Mouse (Mus musculus) stomach, postnatal 0 days (tissue): ENCODE measurements at regions not wholly inside any gene's neighbourhood (a gene's known extent, or its start where the extent isn't known, plus 50 kb on each side); places are given as distances from the start of the nearest gene placed in this dataset.
"Not testable (repeated sequence)": the region's sequence is repeated elsewhere in the genome, so short reads cannot be mapped to it uniquely, and the experiment has no call there.

ENCODE experiments used
- ATAC-seq: fragments of 200-750 bp; cut with Nextera tagmentation; 2 replicates; pipeline ENCODE4 v1.8.0; 2017; ENCODE audit not compliant: low FRiP score, low TSS enrichment
- DNase-seq: peaks from one replicate; pipeline ENCODE4 v3.0.0-alpha.2; 2016; ENCODE audit warnings: low spot score
- H3K27ac ChIP-seq: fragments of 300-500 bp; sonication (generic); replicated peaks from 2 replicates; pipeline ENCODE4 v1.5.1; 2014; ENCODE audit warnings: mild to moderate bottlenecking, control low read depth
- H3K27me3 ChIP-seq: fragments of 300-500 bp; sonication (generic); 2 replicates; pipeline ENCODE4 v1.6.1; 2014; ENCODE audit warnings: low read length; ENCODE audit not compliant: control insufficient read depth, insufficient read depth
- H3K36me3 ChIP-seq: fragments of 300-500 bp; sonication (generic); 2 replicates; pipeline ENCODE4 v1.6.1; 2014; ENCODE audit warnings: low read length, mixed read lengths; ENCODE audit not compliant: control insufficient read depth, insufficient read depth
- H3K4me1 ChIP-seq: fragments of 300-500 bp; sonication (generic); replicated peaks from 2 replicates; pipeline ENCODE4 v1.6.1; 2014; ENCODE audit warnings: antibody characterized with exemption; ENCODE audit not compliant: control insufficient read depth, insufficient read depth
- H3K4me2 ChIP-seq: fragments of 300-500 bp; sonication (generic); replicated peaks from 2 replicates; pipeline ENCODE4 v1.6.1; 2014; ENCODE audit warnings: low read depth, mild to moderate bottlenecking, control low read depth, moderate library complexity
- H3K4me3 ChIP-seq: fragments of 300-500 bp; sonication (generic); 2 replicates; pipeline ENCODE4 v1.5.1; 2014; ENCODE audit warnings: low read depth, low read length, control low read depth
- H3K9ac ChIP-seq: fragments of 300-500 bp; sonication (generic); 2 replicates; pipeline ENCODE4 v1.6.1; 2014; ENCODE audit warnings: mild to moderate bottlenecking, low read length, control low read depth, mixed read lengths
- H3K9me3 ChIP-seq: fragments of 300-500 bp; sonication (generic); 2 replicates; pipeline ENCODE4 v1.6.1; 2016; ENCODE audit warnings: low read length; ENCODE audit not compliant: control insufficient read depth
- CTCF ChIP-seq: IDR thresholded peaks from 2 replicates; pipeline ENCODE4 v1.5.1; 2016; ENCODE audit warnings: antibody characterized with exemption, low read depth, mild to moderate bottlenecking, moderate library complexity
- EP300 ChIP-seq: optimal IDR thresholded peaks from 2 replicates; pipeline ENCODE3; 2016; ENCODE audit warnings: antibody characterized with exemption
- WGBS: fragments of 180-500 bp; shearing (Covaris S2); extraction: QIAGEN DNeasy Blood & Tissue Kit; methylation state at CpG from one replicate; pipeline ENCODE4 v1.1.7; 2014; 5-methylcytosine and 5-hydroxymethylcytosine counted together

DNA sequence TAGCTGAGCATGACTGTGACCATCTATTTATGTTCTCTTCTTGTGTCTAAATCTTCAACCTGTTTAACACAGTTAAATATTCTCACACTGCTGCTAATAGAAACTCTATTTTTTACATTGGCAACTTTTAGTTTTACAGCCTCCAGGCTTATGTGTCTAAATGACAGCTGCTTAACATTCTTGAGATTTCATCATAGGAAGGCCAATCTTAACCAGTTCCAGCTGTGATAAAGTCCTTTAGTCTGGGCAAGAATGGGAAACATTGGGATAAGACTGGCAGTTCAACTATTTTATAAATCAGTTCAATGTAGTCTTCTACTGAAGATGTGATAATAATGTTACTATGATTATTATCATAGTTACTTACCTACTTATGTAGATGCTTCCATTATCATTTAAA, 308.9 kb upstream of the Adamts5 start:
- DNase-seq, result no peak
- Histone ChIP-seq H3K4me1 (no peaks in the 10 kb centered on the region), H3K4me2 (no peak overlapping the region), H3K36me3 (no peaks in the 10 kb centered on the region), H3K9ac (no peak overlapping the region), H3K27me3 (no peaks in the 10 kb centered on the region), H3K9me3 (no peaks in the 10 kb centered on the region), H3K27ac (no peak overlapping the region), H3K4me3 (no peak overlapping the region)
- ATAC-seq, result no peak
- TF ChIP-seq EP300 (no peak), CTCF (no peak)

DNA sequence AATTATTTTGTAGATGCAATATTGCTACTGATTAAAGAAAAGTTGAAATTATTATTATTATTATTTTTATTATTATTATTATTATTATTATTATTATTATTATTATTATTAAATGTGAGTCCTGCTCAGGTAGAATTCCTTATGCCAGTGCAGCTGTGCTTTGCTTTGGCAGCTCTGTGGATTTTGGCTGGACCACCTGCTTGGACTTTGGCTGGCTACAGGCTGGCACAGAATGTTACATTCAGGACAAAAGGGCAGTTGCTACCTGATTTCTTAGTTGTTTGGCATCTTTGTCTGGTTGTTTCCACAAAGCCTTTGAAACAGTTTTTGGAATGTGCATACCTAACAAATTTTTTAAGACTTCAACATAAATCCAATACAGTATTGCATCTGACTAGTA, 307.7 kb upstream of the Adamts5 start:
- H3K9ac ChIP-seq, result no peak overlapping the region
- H3K27ac ChIP-seq, result no peak overlapping the region
- ATAC-seq (no peak), DNase-seq (no peak)
- no peaks in the 10 kb centered on the region for H3K27me3 ChIP-seq
- H3K4me3 ChIP-seq, result no peak overlapping the region
- no peak for TF ChIP-seq EP300
- TF ChIP-seq CTCF, result no peak
- H3K36me3 ChIP-seq, result no peaks in the 10 kb centered on the region
- H3K4me1 ChIP-seq, result no peaks in the 10 kb centered on the region
- no peaks in the 10 kb centered on the region for H3K9me3 ChIP-seq
- H3K4me2 ChIP-seq, result no peak overlapping the region

DNA sequence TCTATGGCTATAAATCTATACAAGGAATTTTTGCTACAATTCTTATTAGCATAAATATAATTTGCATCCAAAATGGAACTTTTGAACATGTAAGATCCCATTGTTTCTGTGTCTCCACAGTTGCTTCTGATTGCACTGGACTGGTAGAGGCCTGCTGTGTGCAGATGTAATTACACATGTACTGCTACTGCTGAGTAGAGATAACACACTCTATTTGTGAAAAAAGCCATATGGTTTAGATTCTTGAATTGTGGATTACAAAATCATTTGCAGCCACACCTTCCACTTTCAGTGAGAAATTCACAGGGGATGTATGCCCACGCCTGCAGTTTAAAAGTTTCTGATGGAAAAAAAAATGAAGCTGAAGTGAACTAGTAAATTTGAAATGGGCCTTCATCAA, 288.2 kb upstream of the Adamts5 start:
- TF ChIP-seq CTCF, result no peak
- no peak for TF ChIP-seq EP300
- Histone ChIP-seq H3K4me1 (no peaks in the 10 kb centered on the region), H3K36me3 (no peaks in the 10 kb centered on the region), H3K27me3 (no peaks in the 10 kb centered on the region), H3K4me3 (no peak overlapping the region), H3K27ac (no peak overlapping the region), H3K9ac (no peak overlapping the region), H3K9me3 (no peaks in the 10 kb centered on the region), H3K4me2 (no peak overlapping the region)
- no peak for ATAC-seq
- WGBS, result 74% methylated on average over 1 of the region's 1 CpGs
- DNase-seq, result no peak

DNA sequence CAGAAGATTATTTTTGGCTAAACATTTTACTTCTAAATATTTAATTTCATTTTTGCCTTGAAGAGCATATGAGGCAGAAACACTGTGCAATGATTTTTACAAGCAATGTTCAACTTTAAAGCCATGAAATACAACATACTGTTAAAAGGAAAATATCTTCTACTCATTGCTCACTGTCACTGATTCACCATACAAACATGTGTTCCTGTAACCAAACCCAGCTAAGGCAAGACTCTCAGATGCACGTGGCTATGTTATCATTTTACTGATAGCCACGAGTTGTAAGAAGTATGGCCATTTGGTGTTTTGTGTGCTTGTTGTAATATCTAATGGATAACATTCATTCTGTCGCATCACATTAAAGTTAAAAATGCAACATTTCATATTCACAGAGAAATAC, 287.3 kb upstream of the Adamts5 start:
- Histone ChIP-seq H3K36me3 (no peaks in the 10 kb centered on the region), H3K9ac (no peak overlapping the region), H3K9me3 (no peaks in the 10 kb centered on the region), H3K4me1 (no peaks in the 10 kb centered on the region), H3K4me2 (no peak overlapping the region), H3K27me3 (no peaks in the 10 kb centered on the region), H3K27ac (no peak overlapping the region), H3K4me3 (no peak overlapping the region)
- 69% methylated on average over 3 of the region's 3 CpGs for WGBS
- TF ChIP-seq CTCF, result no peak
- TF ChIP-seq EP300, result no peak
- DNase-seq (no peak), ATAC-seq (no peak)

DNA sequence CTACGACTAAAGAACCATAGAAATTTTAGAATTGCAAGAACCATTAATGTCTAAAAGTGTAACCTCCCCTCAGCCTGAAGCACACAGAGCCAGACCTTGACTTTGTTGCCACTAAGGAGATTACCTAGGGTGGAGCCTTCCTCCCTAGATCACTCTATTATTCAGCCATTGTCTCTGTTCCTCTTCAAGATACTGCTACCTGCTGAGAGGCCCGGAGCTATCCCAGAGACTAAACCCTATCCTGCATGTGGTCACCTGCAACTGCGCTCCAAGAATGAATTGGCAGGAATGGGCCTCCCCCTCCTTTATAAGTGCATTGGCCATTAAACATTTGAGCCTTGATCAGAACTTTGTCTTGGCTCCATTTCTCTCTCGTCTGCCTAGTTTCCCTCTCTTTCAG, 286.0 kb upstream of the Adamts5 start:
- not testable (repeated sequence) for H3K4me3 ChIP-seq, ATAC-seq, H3K36me3 ChIP-seq

DNA sequence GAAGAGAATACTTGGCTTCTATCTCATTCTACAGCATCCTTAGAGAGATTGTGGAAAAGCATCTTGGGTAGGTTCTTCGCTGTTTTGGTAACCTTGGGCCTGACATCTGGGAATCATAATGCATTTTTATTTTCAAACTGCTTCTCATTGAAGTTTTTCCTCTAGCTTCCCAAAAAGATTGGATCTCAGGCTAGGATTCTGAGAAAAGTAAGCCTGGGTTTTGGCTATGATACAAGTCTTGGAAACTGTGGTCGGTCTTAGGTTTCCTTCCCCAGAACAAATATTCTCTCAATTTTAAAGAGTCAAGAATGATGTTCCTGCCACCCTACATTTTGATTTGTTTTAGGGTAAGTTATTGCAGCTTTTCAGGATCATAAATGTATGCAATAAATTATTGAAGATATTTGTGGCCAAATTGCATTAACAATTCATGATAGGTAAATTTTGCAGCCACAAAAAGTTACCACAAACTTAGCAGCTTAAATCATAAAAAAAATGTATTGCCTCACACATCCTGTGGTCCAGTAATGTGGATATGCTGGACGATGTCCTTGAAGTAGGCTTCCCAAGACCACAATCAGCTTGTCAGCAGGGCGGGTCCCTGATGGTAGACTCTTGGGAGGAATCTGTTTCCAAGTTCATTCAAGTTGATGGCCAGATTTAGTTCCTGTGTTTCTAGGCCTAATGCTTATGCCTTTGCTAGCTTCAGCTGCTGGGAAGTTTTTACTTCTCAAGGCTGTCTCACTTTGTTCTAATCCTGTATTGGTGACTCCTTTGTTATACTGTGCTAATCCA, 257.6 kb upstream of the Adamts5 start:
- Histone ChIP-seq H3K4me3 (no peak overlapping the region), H3K4me1 (no peaks in the 10 kb centered on the region), H3K27me3 (no peaks in the 10 kb centered on the region), H3K36me3 (no peaks in the 10 kb centered on the region), H3K9me3 (no peaks in the 10 kb centered on the region), H3K27ac (no peak overlapping the region), H3K9ac (no peak overlapping the region), H3K4me2 (no peak overlapping the region)
- no peak for DNase-seq
- TF ChIP-seq EP300 (no peak), CTCF (no peak)
- 71% methylated on average over 4 of the region's 4 CpGs for WGBS
- ATAC-seq, result no peak

More for the DNA sequence above, 286.0 kb upstream of the Adamts5 start:
- H3K9me3 ChIP-seq, H3K9ac ChIP-seq, H3K4me1 ChIP-seq, DNase-seq, H3K27ac ChIP-seq, H3K27me3 ChIP-seq, H3K4me2 ChIP-seq: not testable (repeated sequence)
- WGBS, result 78% methylated on average over 4 of the region's 4 CpGs
